Mouse (Mus musculus) ES-Bruce4 (cell line): ENCODE measurements around the gene Rtp1.

Experiments
- CTCF ChIP-seq: IDR thresholded peaks from one replicate; pipeline ENCODE4 v1.8.1; 2011; ENCODE audit warnings: low read depth, low read length
- EP300 ChIP-seq: IDR thresholded peaks from 2 replicates; pipeline ENCODE4 v1.6.1; 2011; ENCODE audit warnings: low read depth, low read length; ENCODE audit not compliant: insufficient read depth
- POLR2A ChIP-seq: IDR thresholded peaks from one replicate; pipeline ENCODE4 v1.8.1; 2011; ENCODE audit warnings: low read length; ENCODE audit not compliant: insufficient read depth

GRCm38 (mm10) chr16:23419565-23420085 is 9.3 kb upstream of the Rtp1 start:
- TF ChIP-seq CTCF (no peak), EP300 (no peak), POLR2A (no peak)
